Mouse (Mus musculus) myocyte (in vitro differentiated cells): ENCODE data around the gene Srsf9.

Experiments used
- E2F4 ChIP-seq: IDR thresholded peaks from one replicate; pipeline ENCODE4 v1.6.1; 2011; ENCODE audit warnings: mild to moderate bottlenecking, control low read depth, moderate library complexity; ENCODE audit not compliant: insufficient read depth
- MAX ChIP-seq: IDR thresholded peaks from one replicate; pipeline ENCODE4 v1.6.1; 2011; ENCODE audit warnings: low read depth, mild to moderate bottlenecking, control low read depth
- POLR2A ChIP-seq: IDR thresholded peaks from one replicate; pipeline ENCODE4 v1.6.1; 2011; ENCODE audit warnings: low read depth, mild to moderate bottlenecking, control low read depth, moderate library complexity; ENCODE audit not compliant: insufficient read length
- POLR2AphosphoS2 ChIP-seq: IDR thresholded peaks from one replicate; pipeline ENCODE4 v1.6.1; 2011; ENCODE audit warnings: low read depth, control low read depth; ENCODE audit not compliant: insufficient read length
- SRF ChIP-seq: IDR thresholded peaks from one replicate; pipeline ENCODE4 v1.6.1; 2011; ENCODE audit warnings: low read depth; ENCODE audit not compliant: control insufficient read depth, insufficient read length
- TCF12 ChIP-seq: IDR thresholded peaks from one replicate; pipeline ENCODE4 v1.6.1; 2011; ENCODE audit warnings: mild to moderate bottlenecking, control low read depth; ENCODE audit not compliant: poor library complexity, insufficient read depth, severe bottlenecking
- TCF3 ChIP-seq: IDR thresholded peaks from one replicate; pipeline ENCODE4 v1.6.1; 2011; ENCODE audit warnings: low read depth, control low read depth; ENCODE audit not compliant: insufficient read length
- USF1 ChIP-seq: IDR thresholded peaks from one replicate; pipeline ENCODE4 v1.6.1; 2011; ENCODE audit warnings: low read depth, mild to moderate bottlenecking, control low read depth, moderate library complexity

DNA sequence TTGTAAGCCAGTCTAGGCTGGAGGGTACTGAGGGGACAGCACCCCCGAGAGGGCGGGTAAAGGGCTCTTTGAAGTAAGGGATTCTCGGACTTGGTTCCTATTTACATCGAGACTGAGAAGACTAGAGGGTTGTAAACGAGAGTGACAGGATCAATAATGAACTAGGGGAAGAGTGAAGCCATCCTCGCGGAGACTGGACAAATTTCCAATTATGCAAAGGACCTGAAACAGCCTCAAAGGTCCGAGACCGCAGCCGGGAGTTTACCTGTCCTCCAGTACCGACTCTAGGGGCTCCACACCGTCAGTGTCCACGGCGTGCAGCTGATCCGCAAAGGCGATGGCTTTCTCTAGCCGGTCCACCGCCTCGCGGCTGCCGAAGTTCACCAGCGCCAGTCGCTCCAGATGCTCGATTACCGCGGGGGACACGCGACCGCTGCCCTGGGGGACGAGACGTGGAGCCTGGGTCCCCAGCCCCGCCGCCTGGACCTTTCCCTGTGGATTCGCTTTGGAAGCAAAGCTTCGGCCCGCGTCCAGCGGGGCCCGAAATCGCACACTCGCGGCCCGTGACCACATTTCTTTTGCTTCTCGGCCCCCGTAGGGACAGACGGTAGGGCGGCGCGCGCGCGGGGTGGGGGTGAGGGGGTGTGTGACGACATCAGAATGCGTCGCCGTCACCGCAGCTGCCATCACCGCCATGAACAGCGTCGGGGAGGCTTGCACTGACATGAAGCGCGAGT lies 13.8 kb downstream of the Srsf9 start, which contains the start of the genes Gatc and Triap1:
- no peak for TF ChIP-seq MAX
- TF ChIP-seq POLR2A = peak; percentile 93
- no peak for TF ChIP-seq E2F4
- no peak for TF ChIP-seq USF1
- peak; percentile 4 for TF ChIP-seq TCF3
- peak; percentile 92 for TF ChIP-seq POLR2AphosphoS2
- peak; percentile 28 for TF ChIP-seq SRF
- TF ChIP-seq TCF12 = no peak
